Mouse (Mus musculus) embryonic facial prominence, embryonic 14.5 days (tissue): Measurements from ENCODE around the gene Srpr. TPM values are rescaled to one million over a fixed set of nuclear protein-coding genes. Genes with fewer than 3 reads are reported as not detected.

ENCODE experiments used
- polyA plus RNA-seq: library from polyadenylated mRNA; unstranded; fragments of >200 nt; fragmentation: Nextera tagmentation; extraction: Ambion mirVana; gene quantifications from 2 replicates; pipeline ENCODE4 v1.2.1, GENCODE M21; 2014

Srpr gene
- polyA plus RNA-seq, 1 experiment from 2014 or later, result 167 TPM

Other genes with a start within 250 kb of the Srpr start
- 31.0 and 35.2 TPM in 2 replicates for gene St3gal4, start 80.9 kb upstream of the Srpr start, polyA plus RNA-seq
- gene Dcps, start 24.1 kb upstream of the Srpr start, polyA plus RNA-seq, result 59.3 and 68.7 TPM in 2 replicates
- 10.0 and 10.8 TPM in 2 replicates for gene Tirap, start 116 bp downstream of the Srpr start, polyA plus RNA-seq
- gene Foxred1, start 10.9 kb downstream of the Srpr start, polyA plus RNA-seq, result 27.2 and 30.0 TPM in 2 replicates
- 37.3 and 39.7 TPM in 2 replicates for gene Fam118b, start 67.6 kb downstream of the Srpr start, polyA plus RNA-seq
- gene Rpusd4, start 67.7 kb downstream of the Srpr start, polyA plus RNA-seq, result 23.4 and 26.8 TPM in 2 replicates
- gene Cdon, start 221.0 kb downstream of the Srpr start, polyA plus RNA-seq, result 15.8 and 19.7 TPM in 2 replicates